Mouse (Mus musculus): ENCODE measurements at regions not wholly inside any gene's neighbourhood (a gene's known extent, or its start where the extent isn't known, plus 50 kb on each side); places are given as distances from the start of the nearest gene placed in this dataset.

GRCm38 (mm10) chr5:82125921-82126459 is 1106.1 kb downstream of the Adgrl3 start:
- no peak for DNase-seq (ENCODE audit: extremely low spot score in 1 of 2, low spot score in 1 of 2)

- DNase-seq (ENCODE audit: extremely low spot score in 1 of 2, low spot score in 1 of 2) = no peak
Observed at GRCm38 (mm10) chr5:82142063-82142462, 1122.1 kb downstream of the Adgrl3 start.

All from layer of hippocampus, postnatal 25 days (tissue).